In the genomic region with DNA sequence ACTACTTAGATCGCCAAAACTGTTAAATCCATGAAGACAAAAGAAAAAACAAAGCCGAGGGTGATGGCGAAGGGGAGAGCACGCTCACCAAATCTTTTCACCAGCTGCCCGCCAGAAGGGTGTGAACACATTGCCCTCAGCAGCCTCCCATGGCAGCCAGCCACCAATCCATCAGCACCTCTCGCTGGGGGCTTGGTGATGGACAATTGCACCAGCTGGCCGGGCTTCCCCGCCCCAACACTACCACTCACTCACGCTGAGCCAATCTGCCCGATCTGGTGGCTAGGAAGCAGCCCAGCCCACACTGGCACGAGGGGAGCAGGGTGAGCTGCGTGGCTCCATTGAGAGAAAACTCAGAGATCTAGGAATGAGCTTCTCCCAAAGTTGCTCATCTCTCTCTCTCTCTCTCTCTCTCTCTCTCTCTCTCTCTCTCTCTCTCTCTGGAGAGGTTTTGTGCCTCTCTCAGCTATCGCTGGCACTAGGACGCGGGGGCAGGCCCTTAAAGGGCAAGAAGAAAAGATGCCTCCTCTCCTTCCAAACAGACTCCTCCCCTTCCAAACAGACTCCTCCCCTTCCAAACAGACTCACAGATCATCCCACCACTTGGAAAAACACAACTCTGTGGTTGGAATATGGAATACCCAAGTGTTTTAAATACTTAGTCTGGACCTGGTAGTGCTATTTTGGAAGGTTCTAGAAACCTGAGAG, we compare ENCODE assay signal across 10 mouse cellular contexts.
DNase-seq lines count a peak whose midpoint lies in the region; ATAC-seq and TF ChIP-seq lines count a peak whose summit lies in the region.
"Had no signal": no experiment of that assay in that cellular context is flagged by ENCODE, and none has a peak within 500 bp of the region (broad histone marks: within the 10 kb centered on the region; RNA-seq: fewer than 3 reads in every experiment).

No protein-coding gene starts in this region.

- peak overlapping the region; percentile 91 for H3K27ac ChIP-seq in forebrain, embryonic 13.5 days
- H3K27ac ChIP-seq in hindbrain, embryonic 12.5 days = peak overlapping the region; percentile 53
- H3K27ac ChIP-seq in lung, postnatal 0 days (ENCODE audit: low read length) = no peak overlapping the region
- no peak overlapping the region for H3K27ac ChIP-seq in liver, embryonic 11.5 days (ENCODE audit: low read depth, low read length)
- H3K27ac ChIP-seq: liver, embryonic 14.5 days had no signal

- no peak overlapping the region for H3K4me2 ChIP-seq in forebrain, embryonic 13.5 days
- H3K4me2 ChIP-seq in hindbrain, embryonic 12.5 days (replicated peaks) = 0 out of 2 replicates have a peak overlapping the region, but pooled peaks have one; percentile 5
- no peak overlapping the region for H3K4me2 ChIP-seq in lung, postnatal 0 days (replicated peaks; ENCODE audit: low read depth, low read length)
- H3K4me2 ChIP-seq in liver, embryonic 11.5 days = no peak overlapping the region

- H3K9ac ChIP-seq in forebrain, embryonic 13.5 days = no peak overlapping the region
- H3K9ac ChIP-seq in hindbrain, embryonic 12.5 days = no peak overlapping the region
- no peak overlapping the region for H3K9ac ChIP-seq in lung, postnatal 0 days (replicated peaks; ENCODE audit: low read depth)
- H3K9ac ChIP-seq in liver, embryonic 11.5 days (ENCODE audit: low read depth, low read length) = no peak overlapping the region
- H3K9ac ChIP-seq: liver, embryonic 14.5 days had no signal

- no peaks in the 10 kb centered on the region for H3K36me3 ChIP-seq in forebrain, embryonic 13.5 days (ENCODE audit: poor library complexity, severe bottlenecking)
- no peaks in the 10 kb centered on the region for H3K36me3 ChIP-seq in hindbrain, embryonic 12.5 days
- H3K36me3 ChIP-seq in lung, postnatal 0 days (ENCODE audit: insufficient read depth, low read length) = no peaks in the 10 kb centered on the region
- H3K36me3 ChIP-seq in liver, embryonic 11.5 days (ENCODE audit: control insufficient read depth, insufficient read depth, low read length) = no peaks in the 10 kb centered on the region

- no peak for TF ChIP-seq EP300 in lung, postnatal 0 days (IDR thresholded peaks at IDR 0.05)

- no peak for TF ChIP-seq CTCF in lung, postnatal 0 days (IDR thresholded peaks at IDR 0.05)

- peak; percentile 59 for DNase-seq in gastrocnemius, postnatal 10 days
- no peak for DNase-seq in gastrocnemius, adult 18-20 months (ENCODE audit: low spot score)
- peak; percentile 66 for DNase-seq in lung, postnatal 0 days (ENCODE audit: low spot score)
- DNase-seq in right cerebral cortex, postnatal 25 days = peak; percentile 30
- DNase-seq in urinary bladder, postnatal 36 days (ENCODE audit: low spot score in 2 of 2) = no peak
- DNase-seq in liver, embryonic 11.5 days (ENCODE audit: low spot score) = no peak

- no peak overlapping the region for H3K4me3 ChIP-seq in forebrain, embryonic 13.5 days
- H3K4me3 ChIP-seq in hindbrain, embryonic 12.5 days = no peak overlapping the region
- no peak overlapping the region for H3K4me3 ChIP-seq in lung, postnatal 0 days (ENCODE audit: low read depth, low read length)
- H3K4me3 ChIP-seq in liver, embryonic 11.5 days (ENCODE audit: low read depth, low read length) = no peak overlapping the region

- H3K9me3 ChIP-seq in forebrain, embryonic 13.5 days (replicated peaks) = peaks cover 6% of the 10 kb centered on the region; the same call in 1 of the 2 replicates
- H3K9me3 ChIP-seq in hindbrain, embryonic 12.5 days (replicated peaks) = 0 out of 2 replicates have a peak, but pooled peaks cover 8% of the 10 kb centered on the region
- H3K9me3 ChIP-seq in lung, postnatal 0 days (ENCODE audit: low read length) = no peaks in the 10 kb centered on the region
- H3K9me3 ChIP-seq in liver, embryonic 11.5 days (ENCODE audit: control insufficient read depth, low read length) = no peaks in the 10 kb centered on the region

- WGBS in forebrain, embryonic 13.5 days = 22% methylated on average over 15 of the region's 15 CpGs
- WGBS in hindbrain, embryonic 12.5 days = 35% methylated on average over 15 of the region's 15 CpGs
- 51% methylated on average over 15 of the region's 15 CpGs for WGBS in lung, postnatal 0 days
- 64% methylated on average over 15 of the region's 15 CpGs for WGBS in liver, embryonic 11.5 days

- ATAC-seq in forebrain, embryonic 13.5 days = peak; percentile 96
- ATAC-seq in hindbrain, embryonic 12.5 days (ENCODE audit: low FRiP score) = peak; percentile 90
- ATAC-seq in lung, postnatal 0 days = peak; percentile 14; the same call in 1 of the 2 replicates
- no peak for ATAC-seq in liver, embryonic 11.5 days (replicated peaks; ENCODE audit: low FRiP score)

- peaks cover 13% of the 10 kb centered on the region for H3K4me1 ChIP-seq in forebrain, embryonic 13.5 days
- H3K4me1 ChIP-seq in hindbrain, embryonic 12.5 days = peaks cover 5% of the 10 kb centered on the region; the same call in 1 of the 2 replicates
- H3K4me1 ChIP-seq in lung, postnatal 0 days (ENCODE audit: insufficient read depth, low read depth, low read length) = 0 out of 2 replicates have a peak, but pooled peaks cover 4% of the 10 kb centered on the region
- H3K4me1 ChIP-seq in liver, embryonic 11.5 days (replicated peaks; ENCODE audit: control insufficient read depth, insufficient read depth, low read length) = no peaks in the 10 kb centered on the region

- no peaks in the 10 kb centered on the region for H3K27me3 ChIP-seq in forebrain, embryonic 13.5 days
- no peaks in the 10 kb centered on the region for H3K27me3 ChIP-seq in hindbrain, embryonic 12.5 days
- H3K27me3 ChIP-seq in lung, postnatal 0 days (replicated peaks; ENCODE audit: insufficient read depth, low read length) = no peaks in the 10 kb centered on the region
- H3K27me3 ChIP-seq in liver, embryonic 11.5 days (replicated peaks; ENCODE audit: control insufficient read depth, insufficient read depth, low read length) = no peaks in the 10 kb centered on the region
- H3K27me3 ChIP-seq: CH12.LX had no signal

Comparison
In these comparisons a context has a peak if more than half of its experiments do, and no peak if none do; other contexts are left out.
1. DNase-seq: peak in gastrocnemius, postnatal 10 days (single experiment), lung, postnatal 0 days (single experiment) and right cerebral cortex, postnatal 25 days (single experiment); none in gastrocnemius, adult 18-20 months (single experiment), urinary bladder, postnatal 36 days (0 of 2) and liver, embryonic 11.5 days (single experiment).
2. H3K27ac ChIP-seq: peak in forebrain, embryonic 13.5 days (single experiment) and hindbrain, embryonic 12.5 days (single experiment); none in lung, postnatal 0 days (single experiment) and liver, embryonic 11.5 days (single experiment).